Comparison of ENCODE assay signal across 9 mouse cellular contexts in genomic region chr11:95587423-95587951, GRCm38 (mm10). TPM values are rescaled to one million over a fixed set of nuclear protein-coding genes. Genes with fewer than 3 reads are reported as not detected.
DNase-seq lines count a peak whose midpoint lies in the region; ATAC-seq lines count a peak whose summit lies in the region.
"Had no signal": no experiment of that assay in that cellular context is flagged by ENCODE, and none has a peak within 500 bp of the region (broad histone marks: within the 10 kb centered on the region; RNA-seq: fewer than 3 reads in every experiment).

Gene Ngfr, minus strand, starts transcription at chr11:95587735.

- H3K27ac ChIP-seq in forebrain, embryonic 11.5 days (ENCODE audit: low read depth, low read length) = no peak within 1 kb of the TSS
- H3K27ac ChIP-seq in hindbrain, embryonic 16.5 days (ENCODE audit: low read depth, low read length) = peak within 1 kb of the TSS; percentile 57; the same call in 1 of the 2 replicates

- no peaks in the 10 kb centered on the region for H3K9me3 ChIP-seq in forebrain, embryonic 11.5 days (ENCODE audit: control insufficient read depth, low read length)
- no peaks in the 10 kb centered on the region for H3K9me3 ChIP-seq in hindbrain, embryonic 16.5 days (ENCODE audit: control insufficient read depth, low read length)

- H3K4me2 ChIP-seq in forebrain, embryonic 11.5 days (ENCODE audit: low read depth, low read length, severe bottlenecking) = peak within 1 kb of the TSS; percentile 66
- H3K4me2 ChIP-seq in hindbrain, embryonic 16.5 days (ENCODE audit: low read length) = peak within 1 kb of the TSS; percentile 93

- DNase-seq in gastrocnemius, postnatal 25 days = peak; percentile 62
- no peak for DNase-seq in gastrocnemius, adult 18-20 months (ENCODE audit: low spot score)
- DNase-seq in adrenal gland, postnatal 25 days = peak; percentile 46
- DNase-seq in forebrain, embryonic 11.5 days (ENCODE audit: low spot score) = peak; percentile 80
- peak; percentile 46 for DNase-seq in liver
- peak; percentile 20 for DNase-seq in naive thymus-derived CD4-positive, alpha-beta T cell, adult 2 months (ENCODE audit: low read depth)
- DNase-seq in thymus, postnatal 36 days = peak; percentile 16 to 53

- H3K4me1 ChIP-seq in forebrain, embryonic 11.5 days (replicated peaks; ENCODE audit: control insufficient read depth, insufficient read depth, low read length) = peaks cover 7% of the 10 kb centered on the region; the same call in 1 of the 2 replicates
- peaks cover 26% of the 10 kb centered on the region for H3K4me1 ChIP-seq in hindbrain, embryonic 16.5 days (ENCODE audit: control insufficient read depth, insufficient read depth, low read depth, low read length)

- WGBS in forebrain, embryonic 11.5 days = under 1% methylated on average over 38 of the region's 39 CpGs
- under 1% methylated on average over 28 of the region's 39 CpGs for WGBS in hindbrain, embryonic 16.5 days

- no peaks in the 10 kb centered on the region for H3K36me3 ChIP-seq in forebrain, embryonic 11.5 days (ENCODE audit: control insufficient read depth, insufficient read depth, low read length)
- H3K36me3 ChIP-seq in hindbrain, embryonic 16.5 days (ENCODE audit: control insufficient read depth, insufficient read depth, low read length) = no peaks in the 10 kb centered on the region

- peaks cover 60% of the 10 kb centered on the region for H3K27me3 ChIP-seq in forebrain, embryonic 11.5 days (ENCODE audit: control insufficient read depth, insufficient read depth, low read length)
- H3K27me3 ChIP-seq in hindbrain, embryonic 16.5 days (replicated peaks; ENCODE audit: control insufficient read depth, insufficient read depth, low read length) = peaks cover 16% of the 10 kb centered on the region

- peak; percentile 73 for ATAC-seq in forebrain, embryonic 11.5 days (replicated peaks; ENCODE audit: low FRiP score)
- peak; percentile 80 for ATAC-seq in hindbrain, embryonic 16.5 days

- peak within 1 kb of the TSS; percentile 46 for H3K9ac ChIP-seq in forebrain, embryonic 11.5 days (ENCODE audit: low read length)
- peak within 1 kb of the TSS; percentile 70 for H3K9ac ChIP-seq in hindbrain, embryonic 16.5 days (ENCODE audit: low read depth, low read length)

- peak within 1 kb of the TSS; percentile 32 for H3K4me3 ChIP-seq in forebrain, embryonic 11.5 days (ENCODE audit: low read depth, low read length)
- H3K4me3 ChIP-seq in hindbrain, embryonic 16.5 days (ENCODE audit: low read length) = peak within 1 kb of the TSS; percentile 51

RNA-seq across cellular contexts. Expression of gene Ngfr, which starts in this region (rescaled TPM):
- total RNA-seq in gastrocnemius, postnatal 25 days (2021) = under 1 TPM; 0.43 to 0.61 TPM
- under 1 TPM; 0.34 to 0.38 TPM for total RNA-seq in gastrocnemius, adult 18-20 months (2021)
- 1.7 and 3.3 TPM in 2 replicates for total RNA-seq in adrenal gland, postnatal 25 days (2021)
- 10.5 and 11.5 TPM in 2 replicates for polyA plus RNA-seq in forebrain, embryonic 11.5 days (2014; fragmentation: Nextera tagmentation; extraction: Ambion mirVana)
- 41.7 and 59.8 TPM in 2 replicates for polyA plus RNA-seq in hindbrain, embryonic 16.5 days (2015; fragmentation: Nextera tagmentation; extraction: Ambion mirVana)
- total RNA-seq: MEL had no signal

Comparison
In these comparisons a context has a peak if more than half of its experiments do, and no peak if none do; other contexts are left out.
1. Peak in DNase-seq in gastrocnemius, postnatal 25 days; RNA of the gene not detected or under 1 TPM.